Mouse (Mus musculus) lung, embryonic 16.5 days (tissue): ENCODE results near the gene Slc22a4. TPM values are rescaled to one million over a fixed set of nuclear protein-coding genes. Genes with fewer than 3 reads are reported as not detected.
"Not testable (repeated sequence)": the region's sequence is repeated elsewhere in the genome, so short reads cannot be mapped to it uniquely, and the experiment has no call there.

Experiments
- ATAC-seq: fragments of 200-750 bp; cut with Nextera tagmentation; 2 replicates; pipeline ENCODE4 v1.8.0; 2017; ENCODE audit warnings: low read depth, mild to moderate bottlenecking, moderate library complexity
- H3K27ac ChIP-seq: fragments of 300-500 bp; sonication (generic); 2 replicates; pipeline ENCODE4 v1.5.1; 2014; ENCODE audit warnings: mild to moderate bottlenecking, control low read depth, low read length
- H3K27me3 ChIP-seq: fragments of 300-500 bp; sonication (generic); 2 replicates; pipeline ENCODE4 v1.6.1; 2014; ENCODE audit warnings: low read depth, low read length, mixed read lengths; ENCODE audit not compliant: control insufficient read depth, insufficient read depth
- H3K36me3 ChIP-seq: fragments of 300-500 bp; sonication (generic); 2 replicates; pipeline ENCODE4 v1.6.1; 2014; ENCODE audit warnings: low read length; ENCODE audit not compliant: control insufficient read depth, insufficient read depth
- H3K4me1 ChIP-seq: fragments of 300-500 bp; sonication (generic); replicated peaks from 2 replicates; pipeline ENCODE4 v1.6.1; 2014; ENCODE audit warnings: low read length, mixed read lengths; ENCODE audit not compliant: control insufficient read depth, insufficient read depth
- H3K4me2 ChIP-seq: fragments of 300-500 bp; sonication (generic); 2 replicates; pipeline ENCODE4 v1.6.1; 2014; ENCODE audit warnings: low read depth, low read length, control low read depth
- H3K4me3 ChIP-seq: fragments of 300-500 bp; sonication (generic); 2 replicates; pipeline ENCODE4 v1.5.1; 2014; ENCODE audit warnings: mild to moderate bottlenecking, low read length, control low read depth
- H3K9ac ChIP-seq: fragments of 300-500 bp; sonication (generic); 2 replicates; pipeline ENCODE4 v1.6.1; 2014; ENCODE audit warnings: low read length, control low read depth
- H3K9me3 ChIP-seq: fragments of 300-500 bp; sonication (generic); 2 replicates; pipeline ENCODE4 v1.6.1; 2016; ENCODE audit warnings: low read length; ENCODE audit not compliant: control insufficient read depth
- WGBS: fragments of 180-500 bp; shearing (Covaris S2); extraction: QIAGEN DNeasy Blood & Tissue Kit; methylation state at CpG from one replicate; pipeline ENCODE4 v1.1.7; 2014; 5-methylcytosine and 5-hydroxymethylcytosine counted together
- polyA plus RNA-seq: library from polyadenylated mRNA; unstranded; fragments of >200 nt; fragmentation: Nextera tagmentation; extraction: Ambion mirVana; gene quantifications from 2 replicates; pipeline ENCODE4 v1.2.1, GENCODE M21; 2015

The Slc22a4 gene
- polyA plus RNA-seq, 1 experiment from 2014 or later = 0.63 TPM

- Histone ChIP-seq H3K9me3 (no peaks in the 10 kb centered on the region), H3K27me3 (no peaks in the 10 kb centered on the region), H3K4me3 (no peak overlapping the region), H3K4me1 (peaks cover 2% of the 10 kb centered on the region; the same call in 1 of the 2 replicates), H3K9ac (no peak overlapping the region), H3K4me2 (no peak overlapping the region), H3K36me3 (no peaks in the 10 kb centered on the region), H3K27ac (no peak overlapping the region)
- 3% methylated on average over 5 of the region's 5 CpGs for WGBS
- peak; percentile 11; the same call in 1 of the 2 replicates for ATAC-seq
These were observed 25.6 kb downstream of the Slc22a4 start for GRCm38 (mm10) chr11:54002147-54002760.

- no peak overlapping the region for H3K4me3 ChIP-seq
- WGBS = 59% methylated on average over 2 of the region's 2 CpGs
- no peak for ATAC-seq
- H3K4me1 ChIP-seq = no peaks in the 10 kb centered on the region
- no peak overlapping the region for H3K9ac ChIP-seq
- no peak overlapping the region for H3K4me2 ChIP-seq
- no peaks in the 10 kb centered on the region for H3K9me3 ChIP-seq
- H3K27ac ChIP-seq = no peak overlapping the region
- no peaks in the 10 kb centered on the region for H3K36me3 ChIP-seq
- no peaks in the 10 kb centered on the region for H3K27me3 ChIP-seq
These were observed 30.2 kb downstream of the Slc22a4 start for GRCm38 (mm10) chr11:53997661-53998060.

GRCm38 (mm10) chr11:53992264-53992663 is 35.6 kb downstream of the Slc22a4 start:
- no peaks in the 10 kb centered on the region for H3K27me3 ChIP-seq
- no peak overlapping the region for H3K4me2 ChIP-seq
- peak; percentile 38; the same call in 1 of the 2 replicates for ATAC-seq
- 28% methylated on average over 4 of the region's 4 CpGs for WGBS
- no peak overlapping the region for H3K4me3 ChIP-seq
- H3K9me3 ChIP-seq = no peaks in the 10 kb centered on the region
- H3K27ac ChIP-seq = no peak overlapping the region
- H3K36me3 ChIP-seq = no peaks in the 10 kb centered on the region
- no peak overlapping the region for H3K9ac ChIP-seq
- H3K4me1 ChIP-seq = no peaks in the 10 kb centered on the region

- no peak for ATAC-seq
- Histone ChIP-seq H3K4me1 (no peaks in the 10 kb centered on the region), H3K4me2 (no peak overlapping the region), H3K4me3 (no peak overlapping the region), H3K9me3 (no peaks in the 10 kb centered on the region), H3K36me3 (no peaks in the 10 kb centered on the region), H3K9ac (no peak overlapping the region), H3K27ac (no peak overlapping the region), H3K27me3 (no peaks in the 10 kb centered on the region)
- WGBS = 50% methylated on average over 1 of the region's 1 CpGs
These were observed 38.7 kb downstream of the Slc22a4 start for GRCm38 (mm10) chr11:53989232-53989631.

- 56% methylated on average over 4 of the region's 4 CpGs for WGBS
- Histone ChIP-seq H3K36me3 (no peaks in the 10 kb centered on the region), H3K4me2 (no peak overlapping the region), H3K4me3 (no peak overlapping the region), H3K9me3 (no peaks in the 10 kb centered on the region), H3K27me3 (no peaks in the 10 kb centered on the region), H3K9ac (no peak overlapping the region), H3K27ac (no peak overlapping the region), H3K4me1 (no peaks in the 10 kb centered on the region)
- no peak for ATAC-seq
These were observed 39.8 kb downstream of the Slc22a4 start for GRCm38 (mm10) chr11:53988081-53988480.

GRCm38 (mm10) chr11:53981396-53981795 is 46.5 kb downstream of the Slc22a4 start:
- Histone ChIP-seq H3K4me3 (no peak overlapping the region), H3K9me3 (no peaks in the 10 kb centered on the region), H3K9ac (no peak overlapping the region), H3K27me3 (no peaks in the 10 kb centered on the region), H3K36me3 (no peaks in the 10 kb centered on the region), H3K4me2 (no peak overlapping the region), H3K27ac (no peak overlapping the region), H3K4me1 (peaks cover 4% of the 10 kb centered on the region)
- 75% methylated on average over 4 of the region's 4 CpGs for WGBS
- ATAC-seq = no peak

GRCm38 (mm10) chr11:53979788-53980621 is 47.9 kb downstream of the Slc22a4 start, which contains the start of gene Slc22a21:
Gene Slc22a21 (minus strand): TSS chr11:53980332.
- Histone ChIP-seq H3K9ac (peak within 1 kb of the TSS; percentile 79), H3K27ac (peak within 1 kb of the TSS; percentile 73), H3K4me1 (peaks cover 4% of the 10 kb centered on the region), H3K4me2 (peak within 1 kb of the TSS; percentile 98), H3K36me3 (no peaks in the 10 kb centered on the region), H3K27me3 (no peaks in the 10 kb centered on the region), H3K4me3 (peak within 1 kb of the TSS; percentile 72), H3K9me3 (no peaks in the 10 kb centered on the region)
- peak; percentile 98 for ATAC-seq
- WGBS = 3% methylated on average over 66 of the region's 73 CpGs

- ATAC-seq = peak; percentile 6; the same call in 1 of the 2 replicates
- not testable (repeated sequence) for H3K36me3 ChIP-seq, H3K9me3 ChIP-seq, H3K27ac ChIP-seq, H3K27me3 ChIP-seq, H3K4me1 ChIP-seq
- Histone ChIP-seq H3K4me3 (peak overlapping the region; percentile 72), H3K9ac (peak overlapping the region; percentile 79), H3K4me2 (peak overlapping the region; percentile 98)
- under 1% methylated on average over 23 of the region's 23 CpGs for WGBS
These were observed 48.5 kb downstream of the Slc22a4 start for GRCm38 (mm10) chr11:53979456-53979787.

- no peaks in the 10 kb centered on the region for H3K36me3 ChIP-seq
- no peaks in the 10 kb centered on the region for H3K27me3 ChIP-seq
- no peak overlapping the region for H3K27ac ChIP-seq
- no peak overlapping the region for H3K9ac ChIP-seq
- peaks cover 4% of the 10 kb centered on the region for H3K4me1 ChIP-seq
- no peak overlapping the region for H3K4me3 ChIP-seq
- no peaks in the 10 kb centered on the region for H3K9me3 ChIP-seq
- 77% methylated on average over 3 of the region's 3 CpGs for WGBS
- no peak overlapping the region for H3K4me2 ChIP-seq
- no peak for ATAC-seq
These were observed 50.2 kb downstream of the Slc22a4 start for GRCm38 (mm10) chr11:53977672-53978071.
